Mouse (Mus musculus) adrenal gland, adult (tissue): ENCODE data around the gene Bnc1.

Source experiments
- DNase-seq, 2 experiments: peaks; one replicate each; pipeline ENCODE4 v3.0.0; 2022 to 2023; ENCODE audit warnings: low spot score in 1 of 2; ENCODE audit not compliant: inconsistent age in 2 of 2

Bnc1 gene

GRCm38 (mm10) chr7:81992131-81993061 lies at the start of gene Bnc1:
TSS of gene Bnc1 (minus strand) at chr7:81992292.
- DNase-seq: peak; percentile 9 to 39

- DNase-seq: no peak
Observed at GRCm38 (mm10) chr7:82033347-82033746, 41.3 kb upstream of the Bnc1 start.

DNA sequence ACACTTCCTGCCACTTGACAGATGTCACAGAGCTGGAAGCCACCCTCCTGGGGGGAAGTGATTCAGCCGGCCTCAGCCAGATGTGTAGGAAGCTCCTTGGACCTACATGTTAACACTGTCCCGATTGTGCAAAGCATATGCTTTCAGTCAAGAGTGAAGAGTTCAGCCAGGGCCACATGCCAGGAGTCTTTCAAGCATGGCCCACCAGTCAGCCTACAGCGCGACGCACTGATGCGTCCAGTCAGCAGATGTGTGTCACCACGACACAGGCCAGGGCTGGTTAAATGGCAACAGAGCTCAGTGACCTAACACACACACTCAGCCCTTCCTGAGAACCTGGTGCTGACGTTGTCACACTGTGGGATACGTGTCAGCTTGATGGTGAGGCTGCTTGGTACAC lies 37.6 kb upstream of the Bnc1 start:
- DNase-seq: no peak

- DNase-seq: no peak
Observed at GRCm38 (mm10) chr7:82025802-82026201, 33.7 kb upstream of the Bnc1 start.

DNA sequence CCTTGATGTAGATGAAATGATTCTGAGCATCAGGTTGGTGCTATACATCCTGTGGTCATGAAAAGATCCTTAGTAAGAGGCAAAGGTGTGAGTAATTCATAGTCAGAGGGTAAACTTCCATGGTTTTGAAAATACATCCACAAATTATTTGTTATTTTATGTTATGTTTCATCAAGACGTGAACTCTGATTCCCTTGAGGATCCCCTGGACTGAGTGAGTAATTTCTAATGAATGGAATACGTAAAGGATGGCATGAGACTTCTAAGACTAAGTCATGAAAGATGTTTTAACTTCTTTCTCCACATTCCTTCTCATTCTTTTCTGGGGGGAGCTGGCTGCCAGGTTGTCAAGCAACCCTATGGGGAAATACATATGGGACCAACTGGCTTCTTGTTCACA lies 31.6 kb upstream of the Bnc1 start:
- DNase-seq: no peak

DNA sequence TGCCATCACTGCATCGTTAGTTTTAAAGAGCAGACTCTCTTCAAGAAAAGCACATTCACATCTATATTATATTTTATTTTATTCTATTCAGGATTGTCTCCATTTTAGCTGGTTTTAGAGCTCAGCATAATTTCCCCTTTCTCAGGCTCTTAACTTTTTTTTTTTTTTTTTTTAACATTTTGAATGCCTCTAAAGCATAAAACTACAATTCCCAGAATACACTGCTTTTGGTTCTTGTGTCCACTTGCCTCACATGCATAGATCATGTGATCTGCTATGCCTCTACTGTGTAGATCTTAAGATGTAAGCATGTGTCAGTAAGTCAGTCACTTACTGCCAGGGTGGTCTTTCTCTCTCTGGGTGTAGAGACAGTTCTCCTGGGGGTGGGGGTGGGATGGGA lies 30.3 kb upstream of the Bnc1 start:
- no peak for DNase-seq

GRCm38 (mm10) chr7:82018031-82018430 lies 25.9 kb upstream of the Bnc1 start:
- no peak for DNase-seq

DNA sequence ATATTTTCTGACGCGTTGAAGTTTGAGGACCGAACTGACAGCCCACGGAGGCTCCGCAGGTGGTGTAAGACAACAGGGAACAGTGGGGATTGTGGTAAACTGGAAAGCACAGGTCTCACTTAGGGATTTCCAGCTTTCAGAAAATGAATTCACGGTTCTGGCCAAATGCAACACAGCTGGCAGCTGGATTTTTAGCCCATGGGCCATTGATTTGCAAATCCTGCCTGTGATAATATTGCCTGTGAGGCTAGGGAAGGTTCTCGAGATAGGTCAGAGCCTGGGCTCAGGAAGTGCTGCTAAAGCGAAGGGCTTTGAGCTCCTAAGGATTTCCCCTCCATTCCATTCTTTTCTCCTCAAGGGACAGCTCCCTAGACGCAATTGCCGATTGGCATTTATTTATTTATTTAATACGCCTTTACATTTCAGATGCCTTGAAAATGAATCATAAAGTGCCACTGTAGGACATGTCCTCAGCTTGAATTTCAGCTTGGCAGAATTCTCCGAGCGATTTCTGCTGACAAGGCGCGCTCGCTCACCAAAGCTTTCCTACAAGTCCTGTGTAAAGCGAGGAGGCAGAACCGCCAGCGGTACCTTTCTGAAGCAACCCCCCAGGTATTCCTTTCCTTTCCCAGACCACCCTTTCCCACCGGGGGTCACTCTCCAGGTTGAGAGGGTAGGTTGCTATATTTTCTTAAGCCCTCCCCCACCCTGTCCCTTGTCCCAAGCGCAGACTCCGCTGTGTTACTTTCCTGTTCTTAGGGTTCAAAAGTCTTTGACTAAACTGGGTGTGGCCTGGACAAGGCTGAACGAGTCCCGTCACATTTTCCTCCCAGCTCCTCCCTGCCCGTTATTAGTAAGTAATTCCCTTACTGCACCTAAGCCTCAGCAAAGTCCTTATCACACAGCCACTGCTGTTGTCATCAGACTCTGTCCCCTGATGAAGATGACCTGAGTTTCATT lies 24.9 kb upstream of the Bnc1 start:
- DNase-seq: peak in 1 of 2 experiments; percentile 31

DNA sequence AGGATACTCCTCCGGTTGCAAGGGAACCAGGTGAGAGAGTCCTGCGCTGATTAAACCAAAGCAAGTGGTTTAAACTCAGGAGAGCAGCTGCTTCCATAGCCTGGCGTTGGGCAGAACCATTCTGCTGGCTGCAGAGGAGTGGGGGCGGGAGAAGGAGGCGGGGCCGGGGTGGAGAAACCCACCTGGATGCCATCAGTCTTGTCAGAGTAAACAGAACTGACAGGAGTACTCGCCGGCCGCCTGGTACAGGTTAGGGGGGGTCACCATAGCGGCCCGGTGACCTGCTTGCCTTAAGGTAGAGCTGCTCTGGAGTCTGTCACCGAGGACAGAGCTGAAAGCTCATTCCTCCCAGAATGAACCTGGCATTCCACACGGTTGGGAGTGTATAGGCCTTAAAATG lies 20.4 kb upstream of the Bnc1 start:
- DNase-seq: no peak

DNA sequence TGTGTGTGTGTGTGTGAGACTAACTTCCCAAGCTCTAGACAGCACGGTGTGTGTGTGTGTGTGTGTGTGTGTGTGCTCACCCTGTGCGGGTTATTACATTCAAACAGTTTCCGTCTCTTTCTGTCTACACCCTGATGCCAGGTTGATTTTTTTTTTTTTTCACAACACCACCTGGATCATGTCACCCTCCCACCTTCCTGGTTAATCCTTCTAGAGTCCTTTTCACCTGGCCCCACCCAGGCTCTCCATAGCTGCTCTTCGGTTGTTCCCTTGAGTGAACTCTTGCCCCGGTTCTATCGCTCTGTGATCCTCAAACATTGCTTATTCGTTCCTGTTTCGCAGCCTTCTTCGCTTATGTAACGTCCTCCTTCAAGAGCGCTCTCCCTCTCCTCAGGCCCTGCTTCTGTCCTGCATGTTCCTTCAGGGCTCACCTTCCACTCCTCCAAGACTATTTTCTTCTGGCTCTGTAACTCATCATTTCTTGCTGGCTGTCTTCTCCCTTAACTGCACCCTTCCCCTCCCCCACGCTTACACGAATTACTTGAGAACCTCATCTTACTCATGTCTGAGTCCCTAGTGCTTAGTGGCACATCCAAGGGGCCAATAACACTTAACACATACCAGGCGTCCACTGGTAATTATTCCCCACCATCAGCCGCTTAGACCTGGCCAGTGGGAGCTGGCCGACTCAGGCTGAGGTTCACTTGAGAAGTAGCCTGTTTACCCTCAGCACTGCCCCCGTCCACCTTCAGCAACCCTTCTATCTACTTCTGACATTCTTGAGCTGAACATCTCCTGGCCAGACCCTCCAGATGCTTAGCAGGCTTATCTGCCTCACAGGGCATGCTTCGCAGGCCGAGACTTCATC lies 19.7 kb upstream of the Bnc1 start:
- no peak for DNase-seq

GRCm38 (mm10) chr7:82007151-82007550 lies 15.1 kb upstream of the Bnc1 start:
- no peak for DNase-seq

GRCm38 (mm10) chr7:82004228-82004627 lies 12.1 kb upstream of the Bnc1 start:
- DNase-seq: no peak

DNA sequence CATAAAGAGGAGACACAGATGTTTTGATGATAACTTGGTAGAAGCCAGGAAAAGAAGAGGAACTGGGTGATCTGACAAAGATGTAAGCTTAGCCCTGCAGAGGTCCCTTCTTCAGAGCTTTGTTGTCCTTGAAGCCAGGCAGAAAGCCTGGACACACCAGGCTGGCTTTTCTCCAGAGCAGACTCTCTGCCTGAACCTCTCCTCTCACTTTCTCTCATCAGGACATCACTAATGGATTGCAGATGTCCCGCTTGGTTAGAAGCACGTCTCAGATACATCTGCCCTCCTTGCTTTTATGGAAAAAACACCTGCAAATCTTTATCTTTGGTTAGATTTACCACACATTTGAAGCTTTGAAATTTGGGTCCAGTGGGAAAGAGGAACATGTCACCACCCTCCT lies 7.7 kb upstream of the Bnc1 start:
- DNase-seq: no peak

DNA sequence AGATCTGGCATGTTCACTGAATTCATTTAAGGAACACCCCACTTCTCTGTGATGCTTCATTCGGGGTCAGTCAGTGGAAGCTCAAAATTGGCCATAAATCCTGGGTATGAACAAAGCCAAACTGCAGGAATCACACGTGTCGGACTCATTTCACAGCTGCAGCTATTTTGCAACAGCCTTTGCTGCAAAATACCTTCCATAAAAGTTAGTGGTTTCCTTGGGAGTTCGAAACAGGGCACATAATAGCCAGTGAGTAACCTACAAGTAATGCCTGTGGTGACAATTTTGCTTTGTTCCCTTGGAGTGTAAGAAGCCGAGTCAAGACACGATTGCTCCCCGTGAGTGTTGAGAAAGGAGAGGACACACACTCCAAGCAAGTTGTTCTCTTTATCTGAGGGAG lies 7.3 kb upstream of the Bnc1 start:
- DNase-seq: no peak

DNA sequence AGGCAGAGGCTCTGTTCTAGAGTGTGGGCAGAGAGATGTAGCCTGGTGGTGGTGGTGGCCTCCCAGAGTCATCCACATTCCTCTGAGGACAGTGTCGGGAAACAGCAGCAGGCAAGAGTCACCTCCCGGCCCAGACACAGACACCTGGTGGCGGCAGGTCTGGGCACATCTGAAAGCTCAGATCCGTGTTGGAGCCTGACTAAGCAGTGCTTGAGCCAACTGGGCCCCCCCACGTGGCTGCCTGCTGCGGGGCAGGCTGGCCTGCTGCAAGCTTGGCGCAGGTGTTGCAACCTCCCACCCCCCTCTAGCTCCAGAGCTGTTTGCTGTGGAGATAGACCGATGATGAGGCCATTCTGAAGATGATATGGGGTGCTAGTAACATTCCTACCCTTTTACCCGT lies 3.9 kb upstream of the Bnc1 start:
- no peak for DNase-seq

GRCm38 (mm10) chr7:81995126-81995525 lies 3.0 kb upstream of the Bnc1 start:
- no peak for DNase-seq

GRCm38 (mm10) chr7:81993140-81993539 lies 1.0 kb upstream of the Bnc1 start:
- no peak for DNase-seq

DNA sequence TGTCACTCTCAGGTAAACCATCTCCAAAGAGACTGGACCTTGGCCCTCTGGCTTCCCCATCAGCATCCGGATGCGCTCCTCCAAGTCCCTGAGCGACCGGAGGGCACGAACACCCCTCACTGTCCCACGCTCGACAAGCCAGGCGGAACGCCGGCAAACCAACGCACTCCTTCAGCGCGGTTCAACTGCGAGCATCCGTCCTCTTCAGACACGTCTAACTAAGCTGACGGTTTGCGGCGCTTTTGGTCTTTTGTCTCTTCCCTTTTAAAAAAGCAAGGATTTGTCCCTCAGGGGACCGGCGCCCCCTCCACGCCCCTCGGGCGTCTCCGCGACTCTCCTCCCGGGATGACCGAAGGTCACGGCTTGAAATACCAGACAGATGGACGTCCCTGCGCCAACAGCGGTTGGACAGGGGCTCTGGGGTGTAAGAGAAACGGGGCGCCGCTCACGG lies 456 bp downstream of the Bnc1 start:
- DNase-seq: peak in 1 of 2 experiments; percentile 34

DNA sequence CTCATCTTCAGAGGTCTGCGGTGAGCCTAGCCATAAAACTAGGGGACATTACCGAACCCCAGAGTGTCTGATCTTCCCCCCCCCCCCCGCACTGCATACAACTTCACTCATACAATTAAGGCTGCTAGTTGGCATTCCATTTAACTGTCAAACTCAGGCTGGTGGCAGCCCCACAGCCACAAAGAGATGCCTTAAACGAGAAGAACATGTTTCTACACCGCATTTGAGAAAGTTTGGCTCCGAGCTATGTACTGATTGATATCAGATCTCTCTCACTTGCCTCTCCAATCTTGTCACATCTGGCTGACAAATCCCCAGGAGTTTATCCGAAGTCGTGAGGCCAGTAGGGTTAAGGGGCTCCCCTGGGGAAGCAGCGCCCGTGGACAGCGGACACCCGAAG lies 976 bp downstream of the Bnc1 start:
- no peak for DNase-seq

- no peak for DNase-seq
Observed at GRCm38 (mm10) chr7:81983651-81984050, 8.4 kb downstream of the Bnc1 start.

DNA sequence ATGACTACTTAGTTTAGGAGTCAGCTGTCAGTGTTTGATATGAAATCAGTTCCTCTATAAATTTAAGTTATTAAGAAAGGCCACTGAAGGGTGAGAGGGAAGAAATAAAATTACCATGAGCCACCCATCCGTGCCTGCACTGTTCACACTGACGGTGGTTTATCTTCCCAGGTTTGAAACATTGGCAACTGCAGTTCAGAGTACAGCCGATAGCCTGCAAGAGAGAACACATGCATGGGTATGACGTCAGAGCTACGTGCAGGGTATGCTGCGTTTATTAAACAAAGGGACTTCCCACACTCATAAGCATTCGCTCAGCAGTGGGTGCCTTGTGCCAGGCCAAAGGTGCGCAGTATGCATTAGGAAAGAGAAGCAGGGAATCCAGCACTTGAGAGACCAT lies 13.8 kb downstream of the Bnc1 start:
- no peak for DNase-seq
